Mouse (Mus musculus): ENCODE measurements at regions not wholly inside any gene's neighbourhood (a gene's known extent, or its start where the extent isn't known, plus 50 kb on each side); places are given as distances from the start of the nearest gene placed in this dataset.

- peak; percentile 68 to 80 for DNase-seq (ENCODE audit: low spot score in 2 of 2)
Measured at GRCm38 (mm10) chr6:116767738-116768522, 51.2 kb upstream of the Tmem72 start.

GRCm38 (mm10) chr6:116774954-116775675 is 58.4 kb upstream of the Tmem72 start:
- peak in 1 of 2 experiments; percentile 5 for DNase-seq (ENCODE audit: low spot score in 2 of 2)

GRCm38 (mm10) chr6:116786553-116787335 is 70.0 kb upstream of the Tmem72 start:
- DNase-seq (ENCODE audit: low spot score in 2 of 2) = no peak

GRCm38 (mm10) chr6:116793321-116793960 is 76.7 kb upstream of the Tmem72 start:
- DNase-seq (ENCODE audit: low spot score in 2 of 2) = no peak

- no peak for DNase-seq (ENCODE audit: low spot score in 2 of 2)
Measured at GRCm38 (mm10) chr6:116793961-116794336, 77.2 kb upstream of the Tmem72 start.

- peak; percentile 38 to 61 for DNase-seq (ENCODE audit: low spot score in 2 of 2)
Measured at GRCm38 (mm10) chr6:116821215-116821912, 104.7 kb upstream of the Tmem72 start.

- no peak for DNase-seq (ENCODE audit: low spot score in 2 of 2)
Measured at GRCm38 (mm10) chr6:116822605-116823004, 105.9 kb upstream of the Tmem72 start.

GRCm38 (mm10) chr6:116825628-116826027 is 108.9 kb upstream of the Tmem72 start:
- DNase-seq (ENCODE audit: low spot score in 2 of 2) = no peak

- peak in 1 of 2 experiments; percentile 81 for DNase-seq (ENCODE audit: low spot score in 2 of 2)
Measured at GRCm38 (mm10) chr6:116829341-116829740, 112.6 kb upstream of the Tmem72 start.

- no peak for DNase-seq (ENCODE audit: low spot score in 2 of 2)
Measured at GRCm38 (mm10) chr6:116845990-116846862, 129.5 kb upstream of the Tmem72 start.

- no peak for DNase-seq (ENCODE audit: low spot score in 2 of 2)
Measured at GRCm38 (mm10) chr6:116848538-116849093, 131.9 kb upstream of the Tmem72 start.

GRCm38 (mm10) chr6:116854029-116854428 is 137.3 kb upstream of the Tmem72 start:
- DNase-seq (ENCODE audit: low spot score in 2 of 2) = no peak

GRCm38 (mm10) chr6:116856093-116856492 is 139.4 kb upstream of the Tmem72 start:
- DNase-seq (ENCODE audit: low spot score in 2 of 2) = no peak

GRCm38 (mm10) chr6:116856917-116857491 is 140.3 kb upstream of the Tmem72 start:
- DNase-seq (ENCODE audit: low spot score in 2 of 2) = no peak

GRCm38 (mm10) chr6:116863130-116863529 is 146.4 kb upstream of the Tmem72 start:
- no peak for DNase-seq (ENCODE audit: low spot score in 2 of 2)

- DNase-seq (ENCODE audit: low spot score in 2 of 2) = no peak
Measured at GRCm38 (mm10) chr6:116863626-116864025, 146.9 kb upstream of the Tmem72 start.

GRCm38 (mm10) chr6:116893299-116893698 is 176.6 kb upstream of the Tmem72 start:
- DNase-seq (ENCODE audit: low spot score in 2 of 2) = no peak

- no peak for DNase-seq (ENCODE audit: low spot score in 2 of 2)
Measured at GRCm38 (mm10) chr6:116894252-116894651, 177.5 kb upstream of the Tmem72 start.

GRCm38 (mm10) chr6:116895114-116895513 is 178.4 kb upstream of the Tmem72 start:
- DNase-seq (ENCODE audit: low spot score in 2 of 2) = peak in 1 of 2 experiments; percentile 2
